Mouse (Mus musculus) embryo, embryonic 11 days (tissue): Measurements from ENCODE around the gene Casq1.

ENCODE experiments used
- DNase-seq: peaks from one replicate; pipeline ENCODE4 v3.0.0-alpha.2; 2015

Casq1 gene

GRCm38 (mm10) chr1:172205741-172206087, 14.0 kb downstream of the Casq1 start:
- DNase-seq: no peak

GRCm38 (mm10) chr1:172204814-172205740, 14.6 kb downstream of the Casq1 start:
- DNase-seq: peak; percentile 52

GRCm38 (mm10) chr1:172204033-172204813, 15.4 kb downstream of the Casq1 start:
- peak; percentile 46 for DNase-seq

GRCm38 (mm10) chr1:172203566-172203965, 16.1 kb downstream of the Casq1 start:
- DNase-seq: peak; percentile 51

GRCm38 (mm10) chr1:172202894-172203522, 16.7 kb downstream of the Casq1 start:
- peak; percentile 88 for DNase-seq

GRCm38 (mm10) chr1:172201967-172202880, 17.4 kb downstream of the Casq1 start:
- peak; percentile 64 for DNase-seq

DNA sequence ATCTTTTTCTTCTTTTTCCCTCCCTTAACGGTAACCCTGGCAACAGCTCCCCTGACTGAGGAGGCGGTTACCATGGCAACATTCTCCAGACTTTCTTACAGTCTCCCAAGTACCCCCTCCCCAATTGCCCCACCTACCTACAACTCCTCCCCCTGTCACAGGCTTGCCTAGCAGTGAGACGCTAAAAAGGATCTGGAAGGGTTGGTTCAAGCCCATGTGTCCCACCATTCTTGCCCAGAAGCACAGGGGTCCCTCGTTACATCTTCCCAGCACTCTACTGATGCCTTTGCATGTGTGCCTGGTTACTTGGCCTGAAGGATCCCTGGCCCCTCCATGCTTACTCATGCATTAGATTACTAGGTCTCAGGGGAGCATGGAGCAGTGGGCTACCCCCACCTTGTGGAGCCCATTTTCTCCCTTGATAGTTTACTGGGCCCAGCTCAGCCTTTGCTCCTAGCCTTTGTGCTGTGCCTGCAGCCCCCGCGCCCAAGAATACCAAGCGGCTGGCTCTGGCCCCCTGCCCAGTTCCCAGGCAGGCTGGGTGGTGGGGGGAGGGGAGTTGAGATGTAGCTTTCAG, 18.7 kb downstream of the Casq1 start:
- DNase-seq: peak; percentile 86

GRCm38 (mm10) chr1:172200161-172200560, 19.5 kb downstream of the Casq1 start:
- no peak for DNase-seq

- no peak for DNase-seq
Observed at GRCm38 (mm10) chr1:172198996-172199395, 20.7 kb downstream of the Casq1 start.

DNA sequence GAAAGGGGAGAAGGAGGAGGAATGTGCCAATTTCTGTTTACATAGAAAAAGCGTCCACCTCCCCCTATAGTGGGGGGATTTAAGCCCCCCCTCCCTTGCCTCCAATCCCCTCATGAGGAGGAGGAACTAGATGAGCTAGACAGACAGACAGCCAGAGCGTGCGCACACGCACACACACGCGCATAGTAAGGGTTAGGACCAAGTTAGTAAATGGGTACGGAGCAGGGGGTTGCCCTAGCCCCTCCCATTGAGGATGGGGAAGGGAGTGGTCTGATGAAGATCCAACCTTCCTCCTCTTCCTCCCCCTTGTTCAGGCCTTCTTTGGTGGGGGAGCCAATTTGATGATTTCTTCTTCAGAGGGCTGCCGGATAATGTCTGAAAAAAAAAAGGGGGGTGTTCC, 21.4 kb downstream of the Casq1 start:
- no peak for DNase-seq

- DNase-seq: no peak
Observed at GRCm38 (mm10) chr1:172197851-172198250, 21.8 kb downstream of the Casq1 start.

DNA sequence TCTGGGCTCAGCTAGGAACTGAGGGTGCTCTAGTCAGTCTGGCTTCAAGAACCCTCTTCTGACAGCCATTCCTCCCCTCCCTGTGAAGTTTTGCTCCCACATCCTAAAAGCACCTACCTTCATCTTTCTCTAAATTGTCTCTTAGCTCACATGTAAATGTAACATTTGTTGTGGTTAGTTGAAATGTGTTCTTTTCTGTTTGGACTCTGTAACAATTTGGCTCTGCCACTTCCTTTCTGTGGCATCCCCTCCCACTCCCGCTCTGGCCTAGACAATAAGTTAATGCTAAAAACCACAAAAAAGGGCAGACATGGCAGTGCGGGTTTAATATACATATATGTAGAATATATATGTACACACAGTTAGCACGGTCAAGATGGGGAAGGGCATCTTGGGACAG, 22.5 kb downstream of the Casq1 start:
- no peak for DNase-seq

DNA sequence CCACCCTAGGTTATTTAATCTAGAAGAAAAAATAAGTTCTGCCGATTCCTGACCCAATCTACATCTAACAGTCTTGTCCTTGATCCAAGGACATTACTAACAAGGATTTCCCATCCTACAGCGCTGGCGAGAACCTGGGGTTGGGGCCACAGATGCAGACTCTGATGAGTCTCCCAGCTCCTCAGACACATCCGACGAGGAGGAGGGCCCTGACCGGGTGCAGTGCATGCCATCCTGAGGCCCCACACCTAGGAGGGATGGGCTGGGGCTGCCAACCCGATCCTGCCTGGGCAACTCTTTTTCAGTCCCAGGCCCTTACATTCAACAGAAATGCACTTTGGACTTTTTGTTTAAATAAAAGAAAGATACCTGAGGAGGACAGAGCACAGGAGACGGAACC, 25.2 kb downstream of the Casq1 start:
- no peak for DNase-seq

DNA sequence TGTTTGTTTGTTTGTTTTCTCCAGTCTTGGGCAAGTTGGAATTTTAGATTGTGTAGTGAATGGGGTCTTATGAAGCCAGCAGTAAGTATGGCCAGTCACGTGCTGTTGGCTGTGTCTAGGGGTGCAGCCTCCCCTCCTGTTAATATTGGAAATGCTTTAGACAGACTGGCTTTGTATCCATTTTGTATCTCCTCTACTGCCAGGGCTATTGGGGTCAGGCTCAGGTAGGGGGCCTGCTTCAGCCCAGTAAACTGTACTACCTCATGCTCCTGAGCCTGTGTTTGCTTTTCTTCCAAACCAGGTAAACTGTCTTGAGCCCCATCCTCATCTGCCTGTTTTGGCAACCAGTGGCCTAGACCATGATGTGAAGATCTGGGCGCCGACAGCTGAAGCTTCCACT, 27.5 kb downstream of the Casq1 start:
- DNase-seq: no peak

DNA sequence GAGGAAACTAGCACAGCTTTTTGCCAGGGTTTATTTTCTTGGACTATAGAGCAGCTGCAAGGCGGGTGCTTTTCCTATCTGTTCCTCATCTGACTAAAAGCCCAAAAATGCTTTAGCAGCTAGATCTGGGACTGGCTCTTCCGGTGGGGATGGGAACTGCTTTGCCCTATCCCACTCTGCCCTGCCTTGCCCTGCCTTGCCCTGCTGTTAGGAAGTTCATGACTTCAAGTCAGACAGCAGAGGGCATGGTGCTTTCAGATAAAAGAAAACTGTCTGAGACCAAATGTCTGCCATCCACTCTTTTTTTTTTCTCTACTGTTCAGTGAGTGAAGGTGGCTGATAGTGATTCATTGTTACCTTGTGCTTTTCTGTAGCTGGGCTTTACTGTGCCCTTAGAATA, 28.1 kb downstream of the Casq1 start:
- DNase-seq: no peak

DNA sequence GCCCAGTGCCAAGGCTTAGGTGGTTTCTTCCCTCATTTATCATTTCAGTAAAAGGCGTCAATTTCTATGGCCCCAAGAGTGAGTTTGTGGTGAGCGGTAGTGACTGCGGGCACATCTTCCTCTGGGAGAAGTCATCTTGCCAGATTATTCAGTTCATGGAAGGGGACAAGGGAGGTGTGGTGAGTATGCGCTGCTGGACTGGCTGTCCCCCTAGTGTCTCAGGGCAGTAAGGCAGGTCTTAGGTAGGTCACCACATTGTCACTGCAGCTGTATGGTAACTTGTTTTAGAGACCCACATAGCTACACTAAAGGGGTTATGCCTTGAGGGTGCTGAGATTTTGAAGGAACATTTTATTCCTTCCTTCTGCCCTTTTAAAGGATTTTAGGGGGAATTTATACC, 30.8 kb downstream of the Casq1 start:
- no peak for DNase-seq

DNA sequence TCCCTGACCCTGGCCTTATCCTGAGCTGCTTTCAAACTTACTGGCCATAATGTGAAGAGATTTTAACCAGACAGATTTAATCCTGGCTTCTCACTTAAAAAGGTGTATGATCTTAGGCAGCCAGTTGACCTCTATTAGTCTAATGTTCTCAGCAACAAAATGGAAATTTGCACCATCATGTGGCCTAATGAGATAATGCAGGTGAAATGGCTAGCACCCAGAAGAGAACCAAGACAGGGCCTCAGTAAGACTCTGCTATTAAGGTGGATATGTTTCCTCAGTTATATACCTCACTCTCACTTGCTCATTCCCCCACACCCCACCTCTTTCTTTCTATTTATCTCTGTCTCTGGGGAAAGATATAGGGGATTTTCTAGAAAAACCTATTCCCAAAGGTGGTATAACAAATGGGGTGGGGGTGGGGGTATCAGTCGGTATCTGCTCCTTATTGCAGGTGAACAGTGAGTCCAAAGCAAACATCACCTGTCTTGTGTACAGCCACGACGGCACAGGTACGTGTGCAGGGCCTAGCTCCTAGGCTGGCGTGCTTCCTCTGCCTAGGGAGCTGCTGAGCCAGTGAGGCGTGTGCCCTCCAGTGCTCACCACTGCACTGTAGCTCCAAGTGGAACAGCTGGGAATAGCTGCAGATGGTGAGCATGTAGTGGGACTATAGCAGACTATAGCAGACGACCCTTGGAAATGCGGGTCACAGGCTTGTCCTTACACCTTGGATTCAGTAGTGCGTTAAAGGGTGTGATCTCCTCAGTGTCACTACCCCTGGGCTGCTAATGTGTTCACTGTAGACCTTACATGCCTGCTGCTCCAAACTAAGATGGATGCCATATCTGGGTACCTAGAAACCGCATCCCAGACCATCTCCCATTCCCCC, 33.0 kb downstream of the Casq1 start:
- DNase-seq: no peak

DNA sequence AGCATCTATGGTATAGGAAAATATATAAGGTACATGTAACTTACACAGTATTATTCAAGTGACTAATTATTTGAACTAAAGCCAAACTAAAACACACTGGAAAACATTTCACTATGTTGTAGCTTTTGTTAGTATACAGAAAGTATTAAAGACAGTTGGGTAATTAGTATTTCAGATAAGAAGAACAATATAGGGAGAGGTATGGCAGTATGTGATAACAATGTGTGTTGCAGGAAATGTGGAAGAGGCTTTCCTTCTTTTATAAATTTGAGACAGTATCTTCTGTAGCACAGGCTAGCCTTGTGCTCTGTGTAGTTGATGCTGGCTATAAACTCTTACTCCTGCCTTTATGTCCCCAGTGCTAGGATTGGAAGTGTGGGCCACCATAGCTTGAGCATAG, 35.8 kb downstream of the Casq1 start:
- no peak for DNase-seq

DNA sequence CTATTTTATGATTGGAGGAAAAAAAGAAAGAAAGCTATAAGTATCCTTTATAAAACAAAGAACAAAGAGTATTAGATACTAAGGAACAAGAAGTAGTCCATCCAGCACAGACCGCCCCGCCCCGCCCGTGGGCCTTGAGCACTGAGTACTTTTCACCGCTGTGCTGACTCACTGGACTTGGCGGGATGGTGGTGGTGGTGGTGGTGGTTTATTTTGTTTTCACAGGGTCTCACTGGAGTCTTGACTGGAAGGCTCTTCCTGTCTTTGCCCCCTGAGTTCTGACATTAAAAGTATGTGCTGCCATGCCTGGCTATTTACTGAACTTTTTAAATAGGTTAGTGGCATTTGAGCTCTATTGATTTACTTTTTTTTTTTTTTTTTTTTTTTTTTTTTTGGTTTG, 36.6 kb downstream of the Casq1 start:
- no peak for DNase-seq

DNA sequence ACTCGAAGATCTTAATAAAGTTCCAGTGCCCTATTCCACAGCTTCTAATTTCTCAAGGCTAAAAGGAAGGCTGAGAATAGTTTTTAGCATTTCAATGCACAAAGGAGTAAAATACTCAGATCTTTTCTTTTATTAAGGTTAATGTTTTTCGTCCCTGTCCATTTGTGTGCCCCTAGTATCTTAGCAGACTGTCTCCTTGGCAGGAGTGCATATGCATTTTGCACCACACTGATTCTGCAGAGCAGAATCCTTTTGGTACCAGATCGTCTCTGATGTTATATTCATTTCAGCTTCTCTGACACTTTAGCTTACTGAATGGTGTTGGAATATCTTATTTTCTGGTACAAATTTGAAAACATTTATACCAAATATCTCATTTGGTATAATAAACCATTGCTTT, 37.9 kb downstream of the Casq1 start:
- no peak for DNase-seq

- no peak for DNase-seq
Observed at GRCm38 (mm10) chr1:172180881-172181280, 38.8 kb downstream of the Casq1 start.
